Mouse (Mus musculus) thymus, adult 2 months (tissue): ENCODE results near the gene Nsun3. TPM values are rescaled to one million over a fixed set of nuclear protein-coding genes. Genes with fewer than 3 reads are reported as not detected.

Experiments
- DNase-seq: peaks from one replicate; pipeline ENCODE4 v3.0.0; 2021
- H3K27ac ChIP-seq: fragments of 200-500 bp; 2 replicates; pipeline ENCODE4 v1.5.1; 2012; ENCODE audit warnings: low read length, control low read depth; ENCODE audit not compliant: control insufficient read depth, insufficient read depth
- H3K27me3 ChIP-seq: fragments of 200-500 bp; 2 replicates; pipeline ENCODE4 v1.6.1; 2012; ENCODE audit warnings: mild to moderate bottlenecking, low read length, moderate library complexity, mixed read lengths; ENCODE audit not compliant: control insufficient read depth, insufficient read depth
- H3K36me3 ChIP-seq: fragments of 200-500 bp; 2 replicates; pipeline ENCODE4 v1.6.1; 2012; ENCODE audit warnings: mild to moderate bottlenecking, low read length, moderate library complexity; ENCODE audit not compliant: control insufficient read depth, insufficient read depth
- H3K4me1 ChIP-seq: fragments of 200-500 bp; replicated peaks from 2 replicates; pipeline ENCODE4 v1.6.1; 2012; ENCODE audit warnings: low read length; ENCODE audit not compliant: control insufficient read depth, insufficient read depth
- H3K4me3 ChIP-seq: fragments of 200-500 bp; 2 replicates; pipeline ENCODE4 v1.5.1; 2012; ENCODE audit warnings: mild to moderate bottlenecking, low read length, control low read depth, moderate library complexity; ENCODE audit not compliant: control insufficient read depth, insufficient read depth
- CTCF ChIP-seq: fragments of 200-500 bp; IDR thresholded peaks from 2 replicates; pipeline ENCODE4 v1.5.1; 2012; ENCODE audit warnings: mild to moderate bottlenecking, control low read depth, low read length, moderate library complexity, borderline replicate concordance; ENCODE audit not compliant: control insufficient read depth, poor library complexity, insufficient read depth; ENCODE audit errors: extremely low read depth
- POLR2A ChIP-seq: fragments of 200-500 bp; IDR thresholded peaks from 2 replicates; pipeline ENCODE4 v1.6.1; 2012; ENCODE audit warnings: mild to moderate bottlenecking, low read length, control low read depth, moderate library complexity; ENCODE audit not compliant: control insufficient read depth, poor library complexity, insufficient read depth; ENCODE audit errors: extremely low read depth
- WGBS: fragments of 180-500 bp; shearing (Covaris S2); methylation state at CpG from one replicate; pipeline ENCODE4 v1.1.7; 2018; 5-methylcytosine and 5-hydroxymethylcytosine counted together
- polyA plus RNA-seq: library from polyadenylated mRNA; depleted of rRNA; stranded (reverse); fragments of >200 nt; gene quantifications from 2 replicates; pipeline ENCODE4 v1.2.3, GENCODE M21; 2012; rRNA removed

Nsun3 gene
- 9.8 TPM in 2 replicates for polyA plus RNA-seq

DNA sequence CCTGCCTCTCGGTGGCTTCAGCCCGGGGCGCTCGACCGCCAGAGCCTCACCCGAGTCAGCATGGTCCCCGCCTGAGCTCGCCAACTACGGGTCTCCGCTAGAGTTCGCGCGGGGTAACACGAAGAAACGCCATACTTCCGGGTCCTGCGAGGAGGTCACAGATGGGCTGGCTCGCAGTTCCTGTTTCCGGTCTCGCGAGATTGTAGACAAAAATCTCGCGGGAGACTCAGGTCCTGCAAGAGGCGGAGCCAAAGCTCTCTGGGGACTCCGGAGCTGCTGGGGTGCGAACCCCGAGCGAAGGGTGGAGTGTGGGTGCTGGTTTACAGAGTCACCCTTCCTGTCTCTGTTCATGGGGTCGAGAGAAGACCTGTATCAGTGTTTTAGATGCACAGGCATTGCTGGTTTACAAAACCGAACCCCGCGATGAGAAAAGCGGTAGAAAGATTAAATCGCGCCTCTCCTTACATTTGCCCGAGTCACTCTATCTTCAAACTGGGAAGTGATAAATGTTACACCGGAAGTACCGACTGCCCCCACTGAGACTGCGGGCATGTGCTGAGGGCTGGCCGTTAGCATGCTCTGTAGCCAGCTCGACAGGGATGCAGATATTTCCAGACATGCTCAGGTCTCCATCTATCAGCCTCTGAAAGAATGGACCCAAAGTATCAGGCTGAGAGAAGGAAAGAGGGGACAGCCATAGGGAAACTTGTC lies at the start of gene Nsun3:
Nsun3 (minus strand) TSS at position 198 of the 711 bp plus-strand sequence.
- no peaks in the 10 kb centered on the region for H3K27me3 ChIP-seq
- WGBS: under 1% methylated on average over 41 of the region's 41 CpGs
- TF ChIP-seq CTCF: no peak; the same call in 1 of the 2 replicates
- TF ChIP-seq POLR2A: peak; percentile 97

DNA sequence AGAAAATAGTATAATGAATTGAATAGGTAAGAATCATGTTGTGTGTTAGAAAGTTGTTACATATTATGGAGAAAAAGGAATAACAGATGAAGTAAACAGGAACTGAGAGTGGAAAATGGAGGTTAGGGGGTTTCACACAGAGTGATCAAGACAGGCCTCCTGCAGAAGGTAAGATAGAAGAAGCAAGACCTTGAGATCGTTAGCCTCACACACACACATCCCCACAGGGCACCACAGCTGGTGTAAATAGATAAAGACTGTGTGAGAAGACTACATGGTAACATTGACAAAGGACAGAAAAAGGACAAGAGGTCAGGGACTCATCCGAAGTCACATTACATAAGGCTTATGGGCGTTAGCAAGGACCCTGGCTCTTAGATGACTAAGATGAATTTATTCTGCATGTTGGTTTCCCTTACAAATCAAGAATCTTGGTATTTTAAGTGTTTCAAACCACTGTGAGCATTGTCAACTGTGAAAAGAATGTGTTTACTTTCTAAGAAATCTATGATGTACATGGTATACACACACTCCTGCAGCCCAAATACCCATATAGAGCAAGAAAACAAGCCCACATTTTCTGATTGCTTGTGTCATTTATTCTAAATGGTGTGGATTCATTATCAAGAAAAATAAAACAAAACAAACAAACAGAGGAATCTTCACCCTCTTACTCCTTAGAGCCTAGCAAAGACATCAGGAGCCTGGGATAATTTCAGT lies 47.6 kb upstream of the Nsun3 start:
- TF ChIP-seq POLR2A: no peak
- Histone ChIP-seq H3K36me3 (no peaks in the 10 kb centered on the region), H3K27me3 (no peaks in the 10 kb centered on the region), H3K4me1 (no peaks in the 10 kb centered on the region), H3K4me3 (no peak overlapping the region), H3K27ac (no peak overlapping the region)
- DNase-seq: no peak
- WGBS: 78% methylated on average over 3 of the region's 3 CpGs

More for the DNA sequence above, at the start of gene Nsun3:
- H3K36me3 ChIP-seq: no peaks in the 10 kb centered on the region
- DNase-seq: peak; percentile 91
- peak within 1 kb of the TSS; percentile 80 for H3K27ac ChIP-seq
- H3K4me1 ChIP-seq: peaks cover 7% of the 10 kb centered on the region
- peak within 1 kb of the TSS; percentile 52 for H3K4me3 ChIP-seq

- H3K27ac ChIP-seq: no peak overlapping the region
- no peak overlapping the region for H3K4me3 ChIP-seq
- TF ChIP-seq CTCF: peak; percentile 13; the same call in 1 of the 2 replicates
- TF ChIP-seq POLR2A: no peak
- WGBS: 27% methylated on average over 4 of the region's 4 CpGs
- H3K27me3 ChIP-seq: no peaks in the 10 kb centered on the region
- no peaks in the 10 kb centered on the region for H3K4me1 ChIP-seq
- no peaks in the 10 kb centered on the region for H3K36me3 ChIP-seq
- peak; percentile 48 for DNase-seq
Measured at GRCm38 (mm10) chr16:62832481-62832880, 45.9 kb upstream of the Nsun3 start.

DNA sequence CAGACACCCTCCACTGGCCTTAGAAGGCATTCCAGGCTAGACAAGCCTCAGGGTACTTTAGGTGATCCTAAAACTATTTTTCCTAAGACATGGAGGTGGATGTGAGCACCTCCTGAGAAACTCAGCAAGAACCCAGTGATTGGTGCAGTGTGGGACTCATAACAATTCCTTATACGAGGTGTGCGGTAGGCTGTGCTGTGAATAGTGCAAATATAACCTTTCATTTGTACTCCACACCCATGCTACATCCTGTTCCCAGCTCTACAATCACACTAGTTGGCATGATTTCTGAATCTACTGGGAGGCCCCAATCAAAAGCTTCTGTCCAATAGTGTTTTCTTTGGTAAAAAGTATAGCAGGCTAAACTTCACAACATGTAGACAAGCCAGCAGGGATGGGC lies 45.4 kb upstream of the Nsun3 start:
- Histone ChIP-seq H3K27me3 (no peaks in the 10 kb centered on the region), H3K36me3 (no peaks in the 10 kb centered on the region), H3K27ac (no peak overlapping the region), H3K4me3 (no peak overlapping the region), H3K4me1 (no peaks in the 10 kb centered on the region)
- 89% methylated on average over 2 of the region's 2 CpGs for WGBS
- TF ChIP-seq CTCF (no peak), POLR2A (no peak)
- no peak for DNase-seq

GRCm38 (mm10) chr16:62826156-62827001 lies 39.8 kb upstream of the Nsun3 start:
- DNase-seq: no peak
- H3K36me3 ChIP-seq: no peaks in the 10 kb centered on the region
- H3K4me3 ChIP-seq: no peak overlapping the region
- TF ChIP-seq CTCF: no peak
- H3K27me3 ChIP-seq: no peaks in the 10 kb centered on the region
- H3K27ac ChIP-seq: no peak overlapping the region
- no peaks in the 10 kb centered on the region for H3K4me1 ChIP-seq
- 70% methylated on average over 12 of the region's 12 CpGs for WGBS

DNA sequence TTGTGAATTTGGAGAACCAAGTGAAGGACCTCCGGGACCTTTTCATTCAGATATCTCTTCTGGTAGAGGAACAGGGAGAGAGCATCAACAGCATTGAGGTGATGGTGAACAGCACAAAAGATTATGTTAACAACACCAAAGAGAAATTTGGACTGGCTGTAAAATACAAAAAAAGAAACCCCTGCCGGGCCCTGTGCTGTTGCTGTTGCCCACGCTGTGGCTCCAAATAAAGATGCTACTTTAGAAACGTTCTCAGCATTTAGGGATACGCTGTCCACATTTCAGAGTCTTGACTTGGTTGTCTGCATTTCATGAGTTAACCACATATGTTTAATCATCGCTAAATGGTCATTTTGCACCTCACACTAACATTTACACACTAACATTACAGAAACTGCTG lies 35.9 kb upstream of the Nsun3 start:
- no peaks in the 10 kb centered on the region for H3K27me3 ChIP-seq
- TF ChIP-seq POLR2A (no peak), CTCF (no peak)

More for the DNA sequence above, 35.9 kb upstream of the Nsun3 start:
- Histone ChIP-seq H3K36me3 (no peaks in the 10 kb centered on the region), H3K4me1 (no peaks in the 10 kb centered on the region), H3K27ac (no peak overlapping the region), H3K4me3 (no peak overlapping the region)
- 97% methylated on average over 6 of the region's 6 CpGs for WGBS
- DNase-seq: no peak
